ENCODE assay signal across 11 mouse cellular contexts in genomic region chr5:75074537-75075382, GRCm38 (mm10). TPM values are rescaled to one million over a fixed set of nuclear protein-coding genes. Genes with fewer than 3 reads are reported as not detected.
DNase-seq lines count a peak whose midpoint lies in the region; ATAC-seq lines count a peak whose summit lies in the region.
"Had no signal": no experiment of that assay in that cellular context is flagged by ENCODE, and none has a peak within 500 bp of the region (broad histone marks: within the 10 kb centered on the region; RNA-seq: fewer than 3 reads in every experiment).

No protein-coding gene starts in this region.

- no peak for ATAC-seq in hindbrain, embryonic 11.5 days (ENCODE audit: low FRiP score)
- no peak for ATAC-seq in midbrain, embryonic 11.5 days (ENCODE audit: low FRiP score)

- H3K9me3 ChIP-seq in hindbrain, embryonic 11.5 days (ENCODE audit: control insufficient read depth, low read length) = no peaks in the 10 kb centered on the region
- H3K9me3 ChIP-seq in midbrain, embryonic 11.5 days (ENCODE audit: control insufficient read depth, low read length) = no peaks in the 10 kb centered on the region

- no peak overlapping the region for H3K9ac ChIP-seq in hindbrain, embryonic 11.5 days (ENCODE audit: low read depth, low read length)
- H3K9ac ChIP-seq in midbrain, embryonic 11.5 days (ENCODE audit: low read length) = no peak overlapping the region

- no peaks in the 10 kb centered on the region for H3K36me3 ChIP-seq in hindbrain, embryonic 11.5 days (ENCODE audit: control insufficient read depth, insufficient read depth, low read length)
- H3K36me3 ChIP-seq in midbrain, embryonic 11.5 days (ENCODE audit: control insufficient read depth, insufficient read depth, low read length) = no peaks in the 10 kb centered on the region

- 2% methylated on average over 15 of the region's 15 CpGs for WGBS in hindbrain, embryonic 11.5 days
- 2% methylated on average over 15 of the region's 15 CpGs for WGBS in midbrain, embryonic 11.5 days

- H3K4me1 ChIP-seq in hindbrain, embryonic 11.5 days (replicated peaks; ENCODE audit: control insufficient read depth, insufficient read depth, low read length) = peaks cover 12% of the 10 kb centered on the region
- peaks cover 18% of the 10 kb centered on the region for H3K4me1 ChIP-seq in midbrain, embryonic 11.5 days (ENCODE audit: control insufficient read depth, insufficient read depth, low read length)

- H3K4me2 ChIP-seq in hindbrain, embryonic 11.5 days (replicated peaks; ENCODE audit: low read depth, low read length) = peak overlapping the region; percentile 49; the same call in 1 of the 2 replicates
- H3K4me2 ChIP-seq in midbrain, embryonic 11.5 days = peak overlapping the region; percentile 21; the same call in 1 of the 2 replicates

- peaks cover 92% of the 10 kb centered on the region for H3K27me3 ChIP-seq in hindbrain, embryonic 11.5 days (ENCODE audit: control insufficient read depth, insufficient read depth, low read length)
- H3K27me3 ChIP-seq in midbrain, embryonic 11.5 days (ENCODE audit: control insufficient read depth, insufficient read depth, low read length) = peaks cover 97% of the 10 kb centered on the region

- DNase-seq in R1 (ENCODE audit: low read depth, low spot score) = peak; percentile 23
- DNase-seq in embryo, embryonic 9.5 days (ENCODE audit: extremely low spot score) = peak; percentile 35
- DNase-seq in hindbrain, embryonic 11.5 days (ENCODE audit: low spot score) = peak; percentile 44
- peak; percentile 93 for DNase-seq in midbrain, embryonic 11.5 days (ENCODE audit: low spot score, missing footprints)
- DNase-seq in urinary bladder, postnatal 10 days (ENCODE audit: low spot score) = no peak
- no peak for DNase-seq in right cerebral cortex, postnatal 14 days
- DNase-seq in B cell, adult 2 months = no peak
- DNase-seq: adrenal gland, adult 8-10 months; kidney, postnatal 14 days; thymus, postnatal 4 days had no signal

- H3K4me3 ChIP-seq in hindbrain, embryonic 11.5 days (ENCODE audit: low read depth, low read length) = no peak overlapping the region
- H3K4me3 ChIP-seq in midbrain, embryonic 11.5 days (ENCODE audit: low read depth, low read length) = peak overlapping the region; percentile 14; the same call in 1 of the 2 replicates

- H3K27ac ChIP-seq in hindbrain, embryonic 11.5 days (ENCODE audit: low read depth, low read length) = no peak overlapping the region
- H3K27ac ChIP-seq in midbrain, embryonic 11.5 days (ENCODE audit: low read depth, low read length) = no peak overlapping the region

RNA-seq across cellular contexts. Expression of gene Gsx2, which starts 0.6 kb away (rescaled TPM):
- polyA plus RNA-seq in hindbrain, embryonic 11.5 days (2014; fragmentation: Nextera tagmentation; extraction: Ambion mirVana) = 5.5 and 6.0 TPM in 2 replicates
- 1.1 and 1.8 TPM in 2 replicates for polyA plus RNA-seq in midbrain, embryonic 11.5 days (2014; fragmentation: Nextera tagmentation; extraction: Ambion mirVana)
- polyA plus RNA-seq: heart, embryonic 16.5 days had no signal

RNA-seq across cellular contexts. Expression of gene Chic2, which starts 30.2 kb away (rescaled TPM):
- 50.9 and 52.3 TPM in 2 replicates for polyA plus RNA-seq in hindbrain, embryonic 11.5 days (2014; fragmentation: Nextera tagmentation; extraction: Ambion mirVana)
- polyA plus RNA-seq in midbrain, embryonic 11.5 days (2014; fragmentation: Nextera tagmentation; extraction: Ambion mirVana) = 36.3 and 37.2 TPM in 2 replicates

Comparison
In these comparisons a context has a peak if more than half of its experiments do, and no peak if none do; other contexts are left out.
1. DNase-seq: peak in R1 (single experiment), embryo, embryonic 9.5 days (single experiment), hindbrain, embryonic 11.5 days (single experiment) and midbrain, embryonic 11.5 days (single experiment); none in urinary bladder, postnatal 10 days (single experiment), right cerebral cortex, postnatal 14 days (single experiment) and B cell, adult 2 months (0 of 2).